Mouse (Mus musculus) 3T3-L1 (cell line): ENCODE data around the gene Ubac2.
"Not testable (repeated sequence)": the region's sequence is repeated elsewhere in the genome, so short reads cannot be mapped to it uniquely, and the experiment has no call there.

Source experiments
- DNase-seq: peaks from one replicate; pipeline ENCODE4 v3.0.0-alpha.2; 2015; ENCODE audit warnings: low read depth, low spot score

Gene Ubac2

GRCm38 (mm10) chr14:121878176-121878858, at the start of gene Ubac2:
Gene Ubac2 (plus strand): TSS chr14:121878620.
- DNase-seq = peak; percentile 97

- no peak for DNase-seq
These were observed 48.5 kb upstream of the Ubac2 start for GRCm38 (mm10) chr14:121829816-121830442.

- DNase-seq = no peak
These were observed 45.4 kb upstream of the Ubac2 start for GRCm38 (mm10) chr14:121833001-121833520.

GRCm38 (mm10) chr14:121838161-121838560, 40.3 kb upstream of the Ubac2 start:
- DNase-seq = no peak

GRCm38 (mm10) chr14:121840217-121840616, 38.2 kb upstream of the Ubac2 start:
- DNase-seq = no peak

DNA sequence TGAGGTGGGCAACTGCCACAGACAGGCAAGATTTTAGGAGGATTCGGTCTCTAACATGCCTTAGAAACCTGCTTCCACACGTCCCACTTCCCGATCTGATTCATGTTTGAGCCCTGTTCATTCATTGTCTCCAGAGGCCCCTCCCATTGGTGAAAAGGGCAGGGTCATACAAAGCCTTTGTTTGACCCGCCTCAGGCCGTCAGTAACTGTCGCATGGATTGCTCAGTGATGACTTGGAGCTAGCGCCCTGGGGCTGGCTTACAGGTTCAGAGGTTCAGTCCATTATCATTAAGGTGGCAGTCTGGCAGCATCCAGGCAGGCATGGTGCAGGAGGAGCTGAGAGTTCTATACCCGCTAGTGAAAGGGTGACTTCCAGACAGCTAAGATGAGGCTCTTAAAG, 33.9 kb upstream of the Ubac2 start:
- DNase-seq = no peak

- no peak for DNase-seq
These were observed 27.2 kb upstream of the Ubac2 start for GRCm38 (mm10) chr14:121851231-121851630.

GRCm38 (mm10) chr14:121852531-121852930, 25.9 kb upstream of the Ubac2 start:
- DNase-seq = peak; percentile 87

- peak; percentile 91 for DNase-seq
These were observed 13.3 kb upstream of the Ubac2 start for GRCm38 (mm10) chr14:121865162-121865561.

DNA sequence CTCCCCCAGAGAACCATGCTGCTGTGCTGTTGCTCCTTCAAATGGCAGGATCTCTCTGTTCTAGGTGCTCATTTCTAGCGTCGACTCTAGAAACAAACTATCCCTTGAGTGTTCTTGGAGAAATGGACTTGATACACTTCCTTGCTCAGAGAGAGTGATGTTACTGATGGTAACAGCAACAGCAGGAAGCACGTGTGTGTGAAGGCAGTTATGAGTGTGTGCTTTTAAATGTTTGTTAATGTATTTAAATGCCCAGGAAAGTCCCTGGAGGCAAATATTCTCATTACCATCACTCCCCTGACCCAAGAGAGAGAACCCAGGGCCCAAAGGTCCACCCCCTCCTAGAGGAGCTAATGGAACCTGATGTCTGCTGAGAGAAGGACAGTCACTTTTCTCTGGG, 11.8 kb upstream of the Ubac2 start:
- DNase-seq = no peak

- peak; percentile 70 for DNase-seq
These were observed 9.3 kb upstream of the Ubac2 start for GRCm38 (mm10) chr14:121869111-121869510.

DNA sequence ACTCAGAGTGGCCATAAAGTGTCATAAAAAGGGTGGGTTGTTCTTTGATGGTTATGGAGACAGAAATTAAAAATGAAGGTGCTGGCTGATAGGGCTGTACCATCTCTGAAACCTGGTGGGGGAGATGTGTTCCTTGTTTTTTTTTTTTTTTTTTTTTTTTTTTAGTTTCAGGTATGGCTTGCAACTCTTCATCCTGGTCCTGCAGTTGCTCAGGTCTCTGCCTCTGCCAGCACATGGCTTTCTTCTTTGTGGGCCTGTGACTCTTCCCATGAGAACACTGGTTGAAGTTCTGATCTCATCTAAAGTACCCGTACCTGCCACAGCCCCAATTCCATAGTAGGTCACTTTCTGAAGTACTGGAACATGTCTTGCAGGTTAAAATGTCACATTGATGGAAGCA, 5.7 kb upstream of the Ubac2 start:
- no peak for DNase-seq

- no peak for DNase-seq
These were observed 5.2 kb upstream of the Ubac2 start for GRCm38 (mm10) chr14:121873172-121873571.

DNA sequence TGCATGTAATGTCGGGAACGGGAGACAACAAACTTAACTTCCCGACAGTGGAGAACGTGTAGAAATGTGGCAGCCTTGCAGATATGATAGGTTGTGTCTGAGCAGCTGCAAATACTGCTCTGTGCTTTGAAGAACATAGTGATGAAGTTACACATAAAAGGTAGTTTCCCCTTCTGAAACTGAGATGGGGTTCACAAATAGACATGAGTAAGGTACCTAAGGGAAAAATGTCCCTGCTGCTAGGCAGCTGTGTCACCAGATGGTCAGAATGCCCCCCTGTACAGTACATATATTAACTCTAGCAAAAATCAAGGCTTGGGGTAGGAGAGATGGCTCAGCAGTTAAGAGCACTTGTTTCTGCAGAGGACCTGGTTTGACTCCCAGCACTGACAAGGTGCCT, 4.8 kb upstream of the Ubac2 start:
- no peak for DNase-seq

DNA sequence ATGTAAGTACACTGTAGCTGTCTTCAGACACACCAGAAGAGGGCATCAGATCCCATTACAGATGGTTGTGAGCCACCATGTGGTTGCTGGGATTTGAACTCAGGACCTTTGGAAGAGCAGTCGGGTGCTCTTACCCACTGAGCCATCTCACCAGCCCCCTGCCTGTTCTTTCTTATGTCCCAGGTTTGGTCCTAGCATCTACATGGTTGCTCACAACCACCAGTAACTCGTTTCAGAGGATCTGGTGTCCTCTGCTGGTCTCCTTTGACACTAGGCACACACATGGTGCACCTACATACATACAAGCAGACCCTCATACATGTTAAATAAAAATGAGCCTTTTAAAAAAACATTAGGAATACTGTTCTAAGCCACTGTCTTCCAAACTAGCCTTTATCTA, 2.2 kb upstream of the Ubac2 start:
- not testable (repeated sequence) for DNase-seq

GRCm38 (mm10) chr14:121876860-121877259, 1.6 kb upstream of the Ubac2 start:
- DNase-seq = no peak

DNA sequence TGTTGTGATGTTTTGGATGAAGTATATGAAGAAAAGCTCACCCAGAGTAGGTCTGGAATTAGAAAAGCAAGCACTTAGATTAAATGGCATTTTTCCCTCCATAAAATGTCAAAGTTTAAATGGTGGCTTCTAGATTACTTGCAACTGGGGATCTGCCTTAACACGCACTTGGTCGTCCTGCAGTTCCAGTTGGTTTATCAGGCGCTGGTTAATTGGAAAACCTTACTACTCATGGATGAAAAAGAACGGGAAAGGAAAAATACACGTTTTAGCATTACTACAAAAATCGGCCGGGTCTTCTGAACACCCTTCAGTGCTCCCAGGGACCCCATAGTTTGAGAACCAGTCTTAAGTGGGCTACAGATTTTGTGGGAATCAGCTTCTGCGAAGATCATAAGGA, 780 bp upstream of the Ubac2 start:
- DNase-seq = no peak

DNA sequence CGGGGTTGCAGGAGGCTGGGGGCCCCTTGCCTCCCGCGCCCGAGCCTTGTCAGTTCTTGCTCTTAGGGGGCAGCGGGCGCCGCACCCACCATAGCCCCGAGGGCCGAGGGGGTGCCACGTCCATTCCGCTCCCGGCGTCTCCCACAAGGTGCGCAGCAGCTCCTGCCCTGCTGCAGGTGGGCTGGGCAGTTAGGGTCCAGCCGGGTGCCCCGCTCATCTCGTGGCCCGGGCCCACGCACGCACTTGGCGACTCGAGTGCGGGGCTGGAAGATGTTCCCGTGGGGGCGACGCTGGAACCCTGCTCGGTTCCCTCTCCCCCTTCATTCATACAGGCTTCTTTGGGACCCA, 413 bp downstream of the Ubac2 start:
- DNase-seq = no peak

DNA sequence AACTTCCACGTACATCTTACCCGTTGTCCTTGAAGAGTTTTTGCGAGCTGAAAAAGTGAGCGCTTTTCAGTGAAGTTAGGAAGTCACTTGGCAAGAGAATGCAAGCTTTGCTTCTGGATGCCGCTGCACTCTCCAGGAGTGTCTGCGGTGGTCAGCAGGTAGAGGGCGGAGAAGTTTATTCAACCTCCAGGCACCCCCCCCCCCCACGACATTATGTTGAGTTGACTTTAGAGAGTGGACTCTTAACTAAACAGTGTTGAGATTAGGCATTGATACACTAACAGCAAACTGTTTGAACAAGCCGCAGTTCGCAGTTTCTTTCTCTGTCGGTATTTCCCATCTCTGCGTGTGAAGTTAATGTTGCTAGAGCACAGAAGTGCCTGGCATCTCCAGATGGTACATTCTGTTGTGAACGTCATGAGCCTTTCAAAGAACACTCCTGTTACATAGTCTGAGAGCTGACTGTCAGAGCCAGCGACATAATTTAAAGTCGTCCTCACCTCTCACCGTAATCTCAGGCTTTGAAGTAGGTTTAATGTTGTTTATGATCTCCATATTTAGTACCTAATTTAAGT, 933 bp downstream of the Ubac2 start:
- peak; percentile 28 for DNase-seq

- no peak for DNase-seq
These were observed 2.8 kb downstream of the Ubac2 start for GRCm38 (mm10) chr14:121881211-121881610.

DNA sequence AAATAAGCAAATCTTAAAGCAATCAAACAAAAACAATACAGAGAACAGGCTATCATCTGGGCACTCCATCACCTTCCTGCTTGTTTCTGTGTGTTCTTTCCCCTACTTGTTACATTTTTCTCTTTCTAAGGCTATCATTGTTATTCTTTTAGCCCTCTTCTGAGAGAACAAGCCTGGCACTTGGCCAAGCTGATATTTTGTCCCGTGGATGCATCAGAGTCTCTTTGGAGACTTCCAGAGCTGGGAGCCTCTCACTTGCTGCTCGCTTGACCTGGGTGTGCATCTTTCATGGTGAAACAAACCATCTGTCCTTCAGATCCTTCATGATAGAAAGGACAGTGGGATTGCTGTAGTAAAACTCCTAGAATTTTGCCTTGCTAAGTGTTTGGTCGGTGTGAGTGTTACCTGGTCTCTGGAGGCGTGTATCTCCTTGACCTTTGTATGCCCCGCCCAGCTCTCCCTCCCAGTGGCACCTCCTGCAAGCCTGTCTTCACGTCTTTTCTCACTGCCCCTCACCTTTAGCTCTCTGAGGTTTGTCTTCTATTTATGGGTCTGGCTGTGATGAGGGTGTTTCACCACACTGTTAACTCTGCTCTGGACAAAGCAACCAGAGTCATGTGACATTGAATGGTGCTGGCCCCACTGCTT, 5.9 kb downstream of the Ubac2 start:
- no peak for DNase-seq

DNA sequence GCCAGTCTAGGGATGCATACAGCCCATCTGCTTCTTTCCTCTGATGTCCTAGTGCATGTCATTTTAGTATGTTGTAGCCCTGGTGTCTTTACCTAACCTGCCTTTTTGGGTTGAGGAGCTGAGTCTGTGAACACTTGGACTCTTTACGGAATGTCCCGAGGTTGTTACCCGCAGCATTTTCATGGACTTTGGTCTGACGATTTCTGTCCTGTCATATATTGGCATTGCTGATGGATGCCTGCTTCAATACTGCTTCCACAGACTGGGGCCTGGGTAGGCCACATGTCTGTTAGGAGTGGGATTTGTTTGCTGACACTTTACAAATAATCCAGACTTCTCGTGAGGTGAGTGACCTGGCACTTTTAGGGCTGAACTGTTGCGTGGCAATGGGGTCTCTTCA, 15.3 kb downstream of the Ubac2 start:
- DNase-seq = no peak
